Mouse (Mus musculus): ENCODE results near the gene Tdrd3. TPM values are rescaled to one million over a fixed set of nuclear protein-coding genes. Genes with fewer than 3 reads are reported as not detected.

The Tdrd3 gene
- polyA plus RNA-seq, 1 experiment from 2014 or later = 37.7 TPM

DNA sequence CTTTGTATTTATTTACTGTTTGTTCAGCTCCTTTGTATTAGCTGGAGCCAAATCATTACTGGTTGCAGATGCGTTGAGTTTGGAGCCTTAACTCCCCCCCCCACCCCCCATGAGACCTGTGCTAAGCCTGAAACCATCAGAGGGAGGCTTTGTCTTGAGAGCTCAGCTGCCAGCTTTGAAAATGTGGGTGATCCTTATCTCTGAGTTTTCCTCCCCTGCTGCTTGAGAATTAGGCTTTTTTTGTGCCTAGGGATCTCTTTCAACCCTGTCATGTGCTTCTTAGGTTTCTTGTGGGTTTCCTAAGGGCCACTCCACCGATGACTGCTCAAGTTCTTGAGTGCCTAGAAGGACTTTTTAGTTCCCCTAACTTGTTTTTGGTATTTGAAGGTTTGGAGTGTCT is 23.3 kb downstream of the Tdrd3 start:
- WGBS = 10% methylated on average over 2 of the region's 2 CpGs
- ATAC-seq = no peak
- Histone ChIP-seq H3K9me3 (ENCODE audit: control insufficient read depth, low read length) (no peaks in the 10 kb centered on the region), H3K36me3 (ENCODE audit: control insufficient read depth, insufficient read depth, low read length) (no peaks in the 10 kb centered on the region), H3K4me3 (ENCODE audit: low read length) (no peak overlapping the region), H3K27me3 (replicated peaks; ENCODE audit: control insufficient read depth, insufficient read depth, low read length) (no peaks in the 10 kb centered on the region), H3K4me2 (ENCODE audit: low read length) (no peak overlapping the region), H3K4me1 (ENCODE audit: control insufficient read depth, insufficient read depth, low read depth, low read length) (no peaks in the 10 kb centered on the region; the same call in 1 of the 2 replicates), H3K9ac (ENCODE audit: low read depth, low read length) (no peak overlapping the region), H3K27ac (ENCODE audit: low read depth, low read length) (no peak overlapping the region)

DNA sequence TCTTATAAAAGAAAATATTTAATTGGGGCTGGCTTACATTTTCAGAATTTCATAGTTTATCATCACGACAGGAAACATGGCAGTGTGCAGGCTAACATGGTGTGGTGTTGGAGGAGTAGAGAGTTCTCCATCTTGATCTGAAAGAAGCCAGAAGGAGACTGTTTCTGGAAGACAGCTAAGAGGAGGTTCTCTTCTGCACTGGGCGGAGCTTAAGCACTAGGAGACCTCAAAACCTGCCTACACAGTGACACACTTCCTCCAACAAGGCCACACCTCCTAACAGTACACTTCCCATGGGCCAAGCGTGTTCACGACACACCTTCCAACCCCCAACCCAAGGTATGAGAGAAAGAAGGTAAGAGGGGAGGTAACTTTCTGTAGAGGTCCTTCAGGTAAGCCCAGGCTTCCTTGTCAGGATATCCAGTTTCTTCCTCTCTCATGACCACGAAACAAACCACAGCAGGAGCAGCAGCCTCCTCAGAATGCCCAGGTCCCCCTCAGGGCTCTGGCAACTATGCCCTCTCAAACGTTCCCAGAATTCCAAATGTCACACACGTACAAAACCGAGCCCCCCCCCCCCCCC is 30.0 kb downstream of the Tdrd3 start:
- H3K9ac ChIP-seq (ENCODE audit: low read depth, low read length) = no peak overlapping the region
- 89% methylated on average over 8 of the region's 8 CpGs for WGBS
- H3K4me1 ChIP-seq (ENCODE audit: control insufficient read depth, insufficient read depth, low read depth, low read length) = no peaks in the 10 kb centered on the region
- H3K27ac ChIP-seq (ENCODE audit: low read depth, low read length) = no peak overlapping the region
- no peak overlapping the region for H3K4me3 ChIP-seq (ENCODE audit: low read length)
- H3K27me3 ChIP-seq (replicated peaks; ENCODE audit: control insufficient read depth, insufficient read depth, low read length) = no peaks in the 10 kb centered on the region
- H3K36me3 ChIP-seq (ENCODE audit: control insufficient read depth, insufficient read depth, low read length) = no peaks in the 10 kb centered on the region
- no peak for ATAC-seq
- no peak overlapping the region for H3K4me2 ChIP-seq (ENCODE audit: low read length)
- H3K9me3 ChIP-seq (ENCODE audit: control insufficient read depth, low read length) = no peaks in the 10 kb centered on the region

DNA sequence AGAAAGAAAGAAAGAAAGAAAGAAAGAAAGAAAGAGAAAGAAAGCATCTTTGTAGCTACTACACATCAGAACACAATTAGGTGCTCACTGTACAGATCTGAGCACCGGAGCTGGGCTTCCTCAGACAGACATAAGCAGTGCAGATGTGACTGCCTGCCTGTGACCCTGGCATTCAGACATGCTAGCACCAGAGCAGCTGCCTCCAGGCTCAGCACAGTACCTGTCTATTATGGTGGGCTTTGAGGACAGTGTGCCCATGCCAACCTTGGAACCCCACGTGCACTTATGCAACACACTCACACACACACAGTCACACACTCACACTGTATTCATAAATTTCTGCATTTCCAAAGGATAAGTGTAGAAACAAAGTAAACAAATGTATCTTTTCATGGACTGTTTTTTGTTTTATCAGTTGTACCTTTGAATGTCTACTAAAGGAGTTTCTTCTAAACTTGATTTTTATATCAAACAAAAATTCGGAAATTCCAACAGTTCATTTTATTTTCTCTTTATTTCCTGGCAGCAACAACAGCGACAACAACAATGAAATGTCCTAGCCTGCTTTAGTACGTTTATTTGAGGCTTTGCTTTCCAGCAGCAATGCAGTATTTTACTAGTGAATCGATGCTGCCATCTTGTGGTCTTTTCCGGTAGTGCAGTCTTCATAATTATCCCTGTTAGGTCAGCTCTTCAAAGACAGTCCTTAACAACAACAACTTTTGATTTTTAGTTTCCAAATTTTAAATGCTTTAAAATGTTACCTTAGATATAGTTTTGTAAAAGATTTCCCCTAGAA is 35.4 kb downstream of the Tdrd3 start:
- H3K9ac ChIP-seq (ENCODE audit: low read depth, low read length) = peak overlapping the region; percentile 22; the same call in 1 of the 2 replicates

DNA sequence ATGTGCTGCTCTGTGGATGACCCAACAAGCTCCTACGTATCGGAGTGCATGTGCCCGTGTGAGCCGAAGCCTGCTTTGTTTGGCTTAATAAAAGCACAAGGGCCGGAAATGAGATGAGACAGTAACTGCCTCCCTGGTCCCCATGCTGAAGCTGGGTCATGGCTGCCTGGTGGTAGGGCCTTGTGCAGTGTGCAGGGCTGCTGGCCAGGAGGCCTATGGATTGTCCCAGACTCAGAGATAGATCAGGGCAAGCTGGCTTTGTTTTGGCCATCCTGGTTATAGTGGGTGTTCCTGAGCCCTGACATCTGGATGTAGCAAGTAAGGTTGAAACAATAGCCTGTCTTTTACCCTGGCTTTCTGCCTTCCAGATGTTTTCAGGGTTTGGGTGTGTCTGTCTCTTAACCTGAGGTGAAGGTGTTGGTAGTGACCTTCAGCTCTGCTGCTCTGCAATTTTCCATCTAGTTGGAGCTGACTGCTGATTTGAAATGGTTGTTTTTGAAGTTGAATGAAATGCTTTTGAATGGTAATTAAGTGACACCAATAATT is 39.3 kb downstream of the Tdrd3 start:
- no peaks in the 10 kb centered on the region for H3K27me3 ChIP-seq (replicated peaks; ENCODE audit: control insufficient read depth, insufficient read depth, low read length)
- H3K4me1 ChIP-seq (ENCODE audit: control insufficient read depth, insufficient read depth, low read depth, low read length) = peaks cover 3% of the 10 kb centered on the region
- H3K9me3 ChIP-seq (ENCODE audit: control insufficient read depth, low read length) = no peaks in the 10 kb centered on the region
- H3K4me3 ChIP-seq (ENCODE audit: low read length) = no peak overlapping the region
- H3K36me3 ChIP-seq (ENCODE audit: control insufficient read depth, insufficient read depth, low read length) = no peaks in the 10 kb centered on the region
- no peak overlapping the region for H3K27ac ChIP-seq (ENCODE audit: low read depth, low read length)
- no peak for ATAC-seq
- no peak overlapping the region for H3K9ac ChIP-seq (ENCODE audit: low read depth, low read length)
- WGBS = 70% methylated on average over 5 of the region's 5 CpGs
- no peak overlapping the region for H3K4me2 ChIP-seq (ENCODE audit: low read length)

More for the DNA sequence above, 35.4 kb downstream of the Tdrd3 start:
- no peaks in the 10 kb centered on the region for H3K9me3 ChIP-seq (ENCODE audit: control insufficient read depth, low read length)
- no peak overlapping the region for H3K4me2 ChIP-seq (ENCODE audit: low read length)
- peak overlapping the region; percentile 51; the same call in 1 of the 2 replicates for H3K27ac ChIP-seq (ENCODE audit: low read depth, low read length)
- H3K4me1 ChIP-seq (ENCODE audit: control insufficient read depth, insufficient read depth, low read depth, low read length) = peaks cover 3% of the 10 kb centered on the region
- WGBS = 9% methylated on average over 7 of the region's 7 CpGs
- H3K36me3 ChIP-seq (ENCODE audit: control insufficient read depth, insufficient read depth, low read length) = no peaks in the 10 kb centered on the region
- H3K4me3 ChIP-seq (ENCODE audit: low read length) = no peak overlapping the region
- peak; percentile 80 for ATAC-seq
- no peaks in the 10 kb centered on the region for H3K27me3 ChIP-seq (replicated peaks; ENCODE audit: control insufficient read depth, insufficient read depth, low read length)

DNA sequence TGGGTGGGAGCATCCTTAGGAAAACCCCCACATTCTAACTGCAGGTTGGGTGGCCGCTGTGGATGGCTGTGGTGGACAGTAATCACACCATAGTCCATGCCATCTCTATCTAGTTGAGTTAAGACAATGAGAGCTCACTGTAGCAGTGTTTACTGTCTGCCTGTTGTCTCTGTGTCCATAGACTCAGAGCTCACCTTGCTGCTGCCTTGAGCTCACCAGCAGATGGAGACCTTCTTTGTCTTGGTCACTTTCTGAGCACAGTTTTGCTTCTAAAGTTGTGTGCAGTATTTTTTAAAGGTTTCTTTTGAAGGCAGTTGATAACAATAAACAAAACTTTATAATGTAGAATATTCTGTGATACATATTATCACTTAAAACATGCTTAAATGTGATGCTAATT is 43.3 kb downstream of the Tdrd3 start:
- Histone ChIP-seq H3K9ac (ENCODE audit: low read depth, low read length) (no peak overlapping the region), H3K27me3 (replicated peaks; ENCODE audit: control insufficient read depth, insufficient read depth, low read length) (no peaks in the 10 kb centered on the region), H3K4me3 (ENCODE audit: low read length) (no peak overlapping the region), H3K9me3 (ENCODE audit: control insufficient read depth, low read length) (no peaks in the 10 kb centered on the region), H3K36me3 (ENCODE audit: control insufficient read depth, insufficient read depth, low read length) (no peaks in the 10 kb centered on the region), H3K4me1 (ENCODE audit: control insufficient read depth, insufficient read depth, low read depth, low read length) (peaks cover 4% of the 10 kb centered on the region; the same call in 1 of the 2 replicates), H3K27ac (ENCODE audit: low read depth, low read length) (no peak overlapping the region), H3K4me2 (ENCODE audit: low read length) (no peak overlapping the region)
- ATAC-seq = no peak
- WGBS = 86% methylated on average over 1 of the region's 1 CpGs

DNA sequence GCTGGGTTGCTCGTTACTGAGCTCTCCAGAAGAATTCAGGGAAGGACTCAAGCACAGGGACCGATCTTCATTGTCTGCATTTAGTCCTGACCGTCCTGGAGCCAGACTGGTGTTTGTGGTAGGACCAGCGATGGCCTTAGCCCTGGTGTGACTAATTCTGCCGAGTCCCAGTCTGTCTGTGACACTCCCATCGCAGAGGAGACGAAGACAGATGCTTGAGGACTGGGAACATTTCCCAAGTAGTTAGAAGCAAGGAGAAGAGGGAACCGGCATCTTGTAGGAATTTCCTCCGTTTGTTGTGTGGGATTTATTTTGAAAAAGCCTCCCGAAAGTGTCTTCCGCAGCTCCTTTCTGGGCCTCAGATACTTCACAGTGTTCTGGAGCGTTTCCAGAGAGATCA is 45.1 kb downstream of the Tdrd3 start:
- peaks cover 4% of the 10 kb centered on the region; the same call in 1 of the 2 replicates for H3K4me1 ChIP-seq (ENCODE audit: control insufficient read depth, insufficient read depth, low read depth, low read length)
- H3K27ac ChIP-seq (ENCODE audit: low read depth, low read length) = no peak overlapping the region
- no peak overlapping the region for H3K9ac ChIP-seq (ENCODE audit: low read depth, low read length)
- no peaks in the 10 kb centered on the region for H3K27me3 ChIP-seq (replicated peaks; ENCODE audit: control insufficient read depth, insufficient read depth, low read length)
- H3K4me2 ChIP-seq (ENCODE audit: low read length) = no peak overlapping the region
- no peak for ATAC-seq
- no peaks in the 10 kb centered on the region for H3K36me3 ChIP-seq (ENCODE audit: control insufficient read depth, insufficient read depth, low read length)
- no peaks in the 10 kb centered on the region for H3K9me3 ChIP-seq (ENCODE audit: control insufficient read depth, low read length)
- H3K4me3 ChIP-seq (ENCODE audit: low read length) = no peak overlapping the region
- WGBS = 75% methylated on average over 12 of the region's 12 CpGs

DNA sequence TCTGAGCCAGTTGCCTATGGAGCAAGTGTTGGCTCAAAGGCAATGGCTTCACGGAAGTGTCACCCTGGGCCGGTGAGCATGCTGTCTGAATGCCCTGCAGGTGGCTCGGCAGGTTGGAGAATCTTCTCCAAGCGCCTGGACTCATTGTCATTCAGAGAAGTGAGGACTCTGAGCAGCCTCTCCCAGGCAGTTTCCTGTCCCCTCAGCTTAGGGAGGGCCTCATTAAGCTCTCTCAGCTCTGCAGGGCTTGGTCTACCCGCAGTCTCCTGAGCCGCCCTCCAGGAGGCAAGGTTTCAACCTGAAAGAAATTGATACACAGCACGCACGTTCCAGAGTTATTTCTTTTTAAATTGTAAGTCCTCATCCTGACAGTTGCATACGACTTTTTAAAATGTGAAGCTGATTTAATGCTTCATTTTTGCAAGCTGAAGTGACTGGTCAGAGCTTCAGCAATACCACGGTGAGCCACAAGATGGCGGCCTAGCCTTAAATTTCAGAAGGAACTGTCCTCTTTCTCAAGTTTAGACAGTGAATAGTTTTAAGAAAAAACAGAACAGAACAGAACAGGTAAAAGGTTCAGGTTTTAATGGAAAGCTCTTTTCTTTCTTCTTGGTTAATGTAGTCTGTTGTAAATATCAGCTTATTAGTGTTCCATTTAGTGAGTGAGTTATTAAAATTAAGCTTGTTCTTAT is 47.7 kb downstream of the Tdrd3 start:
- Histone ChIP-seq H3K27me3 (replicated peaks; ENCODE audit: control insufficient read depth, insufficient read depth, low read length) (no peaks in the 10 kb centered on the region), H3K4me2 (ENCODE audit: low read length) (no peak overlapping the region), H3K36me3 (ENCODE audit: control insufficient read depth, insufficient read depth, low read length) (no peaks in the 10 kb centered on the region), H3K9me3 (ENCODE audit: control insufficient read depth, low read length) (no peaks in the 10 kb centered on the region), H3K4me3 (ENCODE audit: low read length) (no peak overlapping the region), H3K4me1 (ENCODE audit: control insufficient read depth, insufficient read depth, low read depth, low read length) (peaks cover 4% of the 10 kb centered on the region; the same call in 1 of the 2 replicates), H3K27ac (ENCODE audit: low read depth, low read length) (no peak overlapping the region), H3K9ac (ENCODE audit: low read depth, low read length) (no peak overlapping the region; the same call in 1 of the 2 replicates)
- 16% methylated on average over 11 of the region's 11 CpGs for WGBS
- ATAC-seq = peak; percentile 76

DNA sequence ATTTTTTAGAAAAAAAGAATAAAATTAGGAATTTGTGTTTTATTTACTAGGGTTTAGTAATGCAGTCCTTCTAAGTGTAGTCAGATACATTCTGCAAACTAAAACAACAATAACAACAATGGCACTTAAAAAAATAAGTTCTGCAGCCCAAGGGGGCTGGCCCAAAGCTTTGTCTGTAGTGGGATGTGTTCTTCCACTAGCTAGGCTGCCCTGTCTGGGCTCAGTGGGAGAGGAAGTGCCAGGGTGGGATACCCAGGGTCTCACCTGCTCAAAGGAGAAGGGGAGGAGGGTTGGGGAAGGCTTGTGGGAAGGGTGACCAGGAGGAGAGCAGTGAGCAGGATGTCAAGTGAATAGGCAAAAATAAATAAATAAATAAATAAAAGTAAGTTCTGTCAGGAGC is 48.2 kb downstream of the Tdrd3 start:
- Histone ChIP-seq H3K27me3 (replicated peaks; ENCODE audit: control insufficient read depth, insufficient read depth, low read length) (no peaks in the 10 kb centered on the region), H3K36me3 (ENCODE audit: control insufficient read depth, insufficient read depth, low read length) (no peaks in the 10 kb centered on the region), H3K27ac (ENCODE audit: low read depth, low read length) (no peak overlapping the region), H3K9me3 (ENCODE audit: control insufficient read depth, low read length) (no peaks in the 10 kb centered on the region), H3K4me1 (ENCODE audit: control insufficient read depth, insufficient read depth, low read depth, low read length) (peaks cover 4% of the 10 kb centered on the region; the same call in 1 of the 2 replicates), H3K4me3 (ENCODE audit: low read length) (no peak overlapping the region), H3K9ac (ENCODE audit: low read depth, low read length) (no peak overlapping the region), H3K4me2 (ENCODE audit: low read length) (no peak overlapping the region)
- no peak for ATAC-seq

DNA sequence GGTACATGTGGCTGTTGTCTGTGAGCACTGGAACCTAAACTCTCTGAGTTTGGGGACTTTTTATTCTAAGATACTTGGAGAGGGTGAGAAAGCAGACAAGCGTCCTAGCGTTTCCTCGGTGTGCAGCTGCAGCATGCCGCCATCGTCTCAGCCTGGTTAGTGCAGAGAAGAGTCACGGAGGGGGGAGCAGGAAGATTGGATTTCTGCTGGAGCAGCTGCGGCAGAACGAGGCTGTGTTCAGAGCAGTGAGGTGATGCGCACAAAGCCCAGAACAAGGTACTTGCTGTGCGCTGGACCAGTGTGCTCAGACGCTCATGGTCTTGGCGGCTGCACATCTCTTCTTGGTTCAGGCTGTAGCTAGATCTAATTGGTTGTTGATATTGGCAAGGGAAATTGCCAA is 51.1 kb downstream of the Tdrd3 start:
- H3K4me1 ChIP-seq (ENCODE audit: control insufficient read depth, insufficient read depth, low read depth, low read length) = peaks cover 4% of the 10 kb centered on the region; the same call in 1 of the 2 replicates
- no peak overlapping the region for H3K9ac ChIP-seq (ENCODE audit: low read depth, low read length)
- H3K4me3 ChIP-seq (ENCODE audit: low read length) = no peak overlapping the region
- no peak overlapping the region for H3K4me2 ChIP-seq (ENCODE audit: low read length)
- 83% methylated on average over 12 of the region's 12 CpGs for WGBS
- H3K9me3 ChIP-seq (ENCODE audit: control insufficient read depth, low read length) = no peaks in the 10 kb centered on the region
- no peak overlapping the region for H3K27ac ChIP-seq (ENCODE audit: low read depth, low read length)
- ATAC-seq = no peak
- H3K36me3 ChIP-seq (ENCODE audit: control insufficient read depth, insufficient read depth, low read length) = peaks cover 2% of the 10 kb centered on the region; the same call in 1 of the 2 replicates
- no peaks in the 10 kb centered on the region for H3K27me3 ChIP-seq (replicated peaks; ENCODE audit: control insufficient read depth, insufficient read depth, low read length)
